Mouse (Mus musculus): ENCODE measurements around the gene Capn13.

DNA sequence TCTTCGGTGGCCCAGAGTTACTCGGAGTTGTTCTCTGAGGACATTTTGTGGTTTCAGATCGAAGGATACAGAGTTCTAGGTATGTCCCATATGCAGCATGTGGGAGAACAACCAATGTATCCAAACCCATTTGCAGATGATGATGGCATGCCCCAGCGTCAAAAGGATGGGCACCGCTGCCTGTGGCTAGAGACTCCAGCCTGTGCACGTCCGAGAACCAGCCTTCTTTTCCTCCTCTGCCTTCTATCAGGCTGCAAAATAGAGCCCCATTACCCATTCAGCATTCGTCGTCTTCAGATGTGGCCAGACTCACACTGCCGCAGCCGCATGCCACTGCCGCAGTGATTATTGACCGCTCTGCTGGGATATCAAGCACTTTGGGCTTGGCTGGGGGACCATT is 97.0 kb downstream of the Capn13 start:
- no peak for TF ChIP-seq CTCF (IDR thresholded peaks at IDR 0.05; ENCODE audit: borderline replicate concordance, insufficient read depth, low read length)
- no peak for TF ChIP-seq POLR2A (IDR thresholded peaks at IDR 0.05; ENCODE audit: low read depth, low read length)
